Mouse (Mus musculus): ENCODE measurements around the gene Serpinc1.

- no peak for TF ChIP-seq GATA1 (IDR thresholded peaks at IDR 0.05; ENCODE audit: low read length)
- TF ChIP-seq TAL1 (IDR thresholded peaks at IDR 0.05; ENCODE audit: low read length), result no peak
These were observed 58.0 kb downstream of the Serpinc1 start for GRCm38 (mm10) chr1:161036411-161036841.
